Mouse (Mus musculus): ENCODE measurements around the gene Znhit2.

- no peak for TF ChIP-seq CTCF (conservative IDR thresholded peaks at IDR 0.05; ENCODE audit: insufficient read depth, insufficient read length, low read depth, low read length)
- no peak for TF ChIP-seq POLR2A (IDR thresholded peaks at IDR 0.05; ENCODE audit: low read depth, low read length)
Measured at GRCm38 (mm10) chr19:6102169-6102853, 41.3 kb downstream of the Znhit2 start.
